Mouse (Mus musculus): ENCODE data around the gene Cldn3. TPM values are rescaled to one million over a fixed set of nuclear protein-coding genes. Genes with fewer than 3 reads are reported as not detected.
A peak's percentile ranks its signal among the peaks of the same experiment; 100 is the strongest.
"Not testable (repeated sequence)": the region's sequence is repeated elsewhere in the genome, so short reads cannot be mapped to it uniquely, and the experiment has no call there.

The Cldn3 gene
- polyA plus RNA-seq (2015; fragmentation: Nextera tagmentation; extraction: Ambion mirVana), result 1.2 and 2.1 TPM in 2 replicates

DNA sequence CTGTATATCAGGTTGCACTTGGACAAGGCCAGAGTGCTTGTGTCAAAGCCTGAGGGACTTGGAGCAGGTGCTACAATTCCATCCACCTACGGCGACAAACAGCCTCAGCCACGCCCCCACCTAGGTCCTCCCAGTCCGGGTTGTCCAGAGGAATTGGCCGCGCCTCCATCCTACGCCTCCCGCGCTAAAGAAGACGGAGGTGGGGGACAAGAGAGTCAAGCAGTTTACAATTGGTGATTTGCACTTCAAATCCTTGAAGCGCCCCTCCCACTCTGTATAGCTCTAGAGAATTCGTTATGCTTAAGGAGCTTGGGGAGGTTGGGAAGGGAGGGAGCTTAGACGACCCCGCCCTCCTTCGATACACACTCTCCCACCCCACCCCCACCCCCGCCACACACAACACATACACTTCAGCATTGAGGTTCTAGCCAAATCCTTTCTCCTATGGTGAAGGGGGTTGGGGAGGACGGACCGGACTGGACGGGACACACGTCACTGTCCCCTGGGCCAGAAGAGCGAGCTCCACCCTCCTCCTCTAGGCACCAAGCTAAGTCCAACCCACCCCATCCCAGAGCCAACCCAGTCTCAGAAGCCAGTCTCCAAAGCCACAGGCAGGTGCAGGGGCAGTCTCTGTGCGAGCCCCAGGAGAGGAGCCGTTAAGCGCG, at the start of gene Cldn3:
TSS of gene Cldn3 (plus strand) at position 582 of the 665 bp plus-strand sequence.
- Histone ChIP-seq H3K27ac (replicated peaks) (no peak within 1 kb of the TSS), H3K4me2 (peak within 1 kb of the TSS; percentile 47)
- peak; percentile 55 for ATAC-seq (ENCODE audit: insufficient read depth)

GRCm38 (mm10) chr5:134936626-134937185, 49.3 kb upstream of the Cldn3 start:
- no peak overlapping the region for H3K27ac ChIP-seq (replicated peaks)
- peaks cover 19% of the 10 kb centered on the region for H3K36me3 ChIP-seq (replicated peaks)
- no peak overlapping the region for H3K9ac ChIP-seq
- no peak overlapping the region for H3K4me2 ChIP-seq
- no peak overlapping the region for H3K4me3 ChIP-seq (replicated peaks)
- 69% methylated on average over 6 of the region's 6 CpGs for WGBS (ENCODE audit: insufficient replicate concordance)
- H3K9me3 ChIP-seq (replicated peaks), result no peaks in the 10 kb centered on the region
- no peaks in the 10 kb centered on the region for H3K27me3 ChIP-seq
- ATAC-seq (ENCODE audit: insufficient read depth), result no peak
- peaks cover 28% of the 10 kb centered on the region for H3K4me1 ChIP-seq (replicated peaks)

More for the DNA sequence above, at the start of gene Cldn3:
- Histone ChIP-seq H3K9me3 (replicated peaks) (no peaks in the 10 kb centered on the region), H3K4me3 (replicated peaks) (peak within 1 kb of the TSS; percentile 33), H3K27me3 (peaks cover 72% of the 10 kb centered on the region), H3K36me3 (replicated peaks) (no peaks in the 10 kb centered on the region), H3K9ac (no peak within 1 kb of the TSS), H3K4me1 (replicated peaks) (peaks cover 29% of the 10 kb centered on the region)
- 2% methylated on average over 25 of the region's 25 CpGs for WGBS (ENCODE audit: insufficient replicate concordance)

- Histone ChIP-seq H3K4me2 (no peak overlapping the region), H3K4me3 (replicated peaks) (no peak overlapping the region)
- ATAC-seq (ENCODE audit: insufficient read depth), result no peak
Measured at GRCm38 (mm10) chr5:134939069-134939468, 46.9 kb upstream of the Cldn3 start.

GRCm38 (mm10) chr5:134939554-134939953, 46.5 kb upstream of the Cldn3 start:
- 57% methylated on average over 4 of the region's 7 CpGs for WGBS (ENCODE audit: insufficient replicate concordance)
- H3K36me3 ChIP-seq (replicated peaks); H3K4me2 ChIP-seq; H3K27ac ChIP-seq (replicated peaks); ATAC-seq (ENCODE audit: insufficient read depth); H3K9ac ChIP-seq; H3K27me3 ChIP-seq; H3K4me3 ChIP-seq (replicated peaks); H3K9me3 ChIP-seq (replicated peaks): not testable (repeated sequence)
- H3K4me1 ChIP-seq (replicated peaks), result peaks cover 13% of the 10 kb centered on the region; the same call in 1 of the 2 replicates

More at GRCm38 (mm10) chr5:134939069-134939468, 46.9 kb upstream of the Cldn3 start:
- H3K4me1 ChIP-seq (replicated peaks), result peaks cover 16% of the 10 kb centered on the region
- H3K9ac ChIP-seq, result no peak overlapping the region
- H3K36me3 ChIP-seq (replicated peaks), result peaks cover 11% of the 10 kb centered on the region; the same call in 1 of the 2 replicates
- H3K27ac ChIP-seq (replicated peaks), result no peak overlapping the region
- no peaks in the 10 kb centered on the region for H3K27me3 ChIP-seq
- H3K9me3 ChIP-seq (replicated peaks), result no peaks in the 10 kb centered on the region
- WGBS (ENCODE audit: insufficient replicate concordance), result 70% methylated on average over 3 of the region's 3 CpGs

- Histone ChIP-seq H3K27ac (replicated peaks) (0 out of 2 replicates have a peak overlapping the region, but pooled peaks have one; percentile 14), H3K9ac (no peak overlapping the region), H3K9me3 (replicated peaks) (no peaks in the 10 kb centered on the region), H3K4me2 (no peak overlapping the region), H3K4me3 (replicated peaks) (no peak overlapping the region), H3K27me3 (peaks cover 18% of the 10 kb centered on the region), H3K4me1 (replicated peaks) (peaks cover 25% of the 10 kb centered on the region), H3K36me3 (replicated peaks) (no peaks in the 10 kb centered on the region)
- peak; percentile 56 for ATAC-seq (ENCODE audit: insufficient read depth)
- 65% methylated on average over 14 of the region's 14 CpGs for WGBS (ENCODE audit: insufficient replicate concordance)
Measured at GRCm38 (mm10) chr5:134941472-134942209, 44.4 kb upstream of the Cldn3 start.

DNA sequence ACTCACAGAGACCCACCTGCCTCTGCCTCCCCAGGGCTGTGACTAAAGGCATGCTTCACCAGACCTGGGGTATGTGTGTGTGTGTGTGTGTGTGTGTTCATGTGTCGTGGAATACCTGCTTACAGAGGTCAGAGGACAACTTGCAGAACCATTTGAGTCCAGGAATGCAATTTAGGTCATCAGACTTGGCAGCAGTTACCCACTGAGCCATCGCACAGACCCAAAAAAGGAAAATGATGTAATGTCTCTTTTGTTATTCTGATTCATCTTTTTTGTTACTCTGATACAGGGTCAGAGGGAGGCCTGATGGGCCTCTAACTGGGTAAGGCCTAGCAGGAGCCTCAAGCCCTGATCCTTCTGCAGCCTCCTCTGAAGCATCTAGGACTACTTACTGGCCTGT, 43.3 kb upstream of the Cldn3 start:
- Histone ChIP-seq H3K4me1 (replicated peaks) (peaks cover 34% of the 10 kb centered on the region), H3K4me3 (replicated peaks) (no peak overlapping the region), H3K9ac (no peak overlapping the region), H3K27ac (replicated peaks) (no peak overlapping the region), H3K4me2 (no peak overlapping the region), H3K9me3 (replicated peaks) (no peaks in the 10 kb centered on the region), H3K27me3 (peaks cover 24% of the 10 kb centered on the region), H3K36me3 (replicated peaks) (no peaks in the 10 kb centered on the region)
- no peak for ATAC-seq (ENCODE audit: insufficient read depth)
- 68% methylated on average over 2 of the region's 2 CpGs for WGBS (ENCODE audit: insufficient replicate concordance)

- no peak overlapping the region for H3K27ac ChIP-seq (replicated peaks)
- H3K4me3 ChIP-seq (replicated peaks), result no peak overlapping the region
- no peaks in the 10 kb centered on the region for H3K36me3 ChIP-seq (replicated peaks)
- WGBS (ENCODE audit: insufficient replicate concordance), result 33% methylated on average over 5 of the region's 5 CpGs
- peaks cover 34% of the 10 kb centered on the region for H3K4me1 ChIP-seq (replicated peaks)
- no peak overlapping the region for H3K4me2 ChIP-seq
- no peak for ATAC-seq (ENCODE audit: insufficient read depth)
- H3K9me3 ChIP-seq (replicated peaks), result no peaks in the 10 kb centered on the region
- H3K9ac ChIP-seq, result no peak overlapping the region
- peaks cover 27% of the 10 kb centered on the region for H3K27me3 ChIP-seq
Measured at GRCm38 (mm10) chr5:134944179-134944578, 41.8 kb upstream of the Cldn3 start.

- 52% methylated on average over 18 of the region's 19 CpGs for WGBS (ENCODE audit: insufficient replicate concordance)
- no peak overlapping the region for H3K9ac ChIP-seq
Measured at GRCm38 (mm10) chr5:134945266-134945959, 40.6 kb upstream of the Cldn3 start.

GRCm38 (mm10) chr5:134946063-134946856, 39.8 kb upstream of the Cldn3 start:
- H3K27ac ChIP-seq (replicated peaks), result no peak overlapping the region
- H3K27me3 ChIP-seq, result peaks cover 30% of the 10 kb centered on the region
- H3K9me3 ChIP-seq (replicated peaks), result no peaks in the 10 kb centered on the region
- no peak overlapping the region for H3K4me3 ChIP-seq (replicated peaks)
- no peak overlapping the region for H3K9ac ChIP-seq
- peaks cover 40% of the 10 kb centered on the region for H3K4me1 ChIP-seq (replicated peaks)
- no peak for ATAC-seq (ENCODE audit: insufficient read depth)
- no peak overlapping the region for H3K4me2 ChIP-seq
- H3K36me3 ChIP-seq (replicated peaks), result no peaks in the 10 kb centered on the region
- 49% methylated on average over 43 of the region's 43 CpGs for WGBS (ENCODE audit: insufficient replicate concordance)

More at GRCm38 (mm10) chr5:134945266-134945959, 40.6 kb upstream of the Cldn3 start:
- no peak overlapping the region for H3K4me3 ChIP-seq (replicated peaks)
- no peak overlapping the region for H3K27ac ChIP-seq (replicated peaks)
- ATAC-seq (ENCODE audit: insufficient read depth), result peak; percentile 48; the same call in 1 of the 2 replicates
- peaks cover 27% of the 10 kb centered on the region for H3K27me3 ChIP-seq
- H3K4me1 ChIP-seq (replicated peaks), result peaks cover 34% of the 10 kb centered on the region
- no peaks in the 10 kb centered on the region for H3K9me3 ChIP-seq (replicated peaks)
- H3K4me2 ChIP-seq, result no peak overlapping the region
- no peaks in the 10 kb centered on the region for H3K36me3 ChIP-seq (replicated peaks)

DNA sequence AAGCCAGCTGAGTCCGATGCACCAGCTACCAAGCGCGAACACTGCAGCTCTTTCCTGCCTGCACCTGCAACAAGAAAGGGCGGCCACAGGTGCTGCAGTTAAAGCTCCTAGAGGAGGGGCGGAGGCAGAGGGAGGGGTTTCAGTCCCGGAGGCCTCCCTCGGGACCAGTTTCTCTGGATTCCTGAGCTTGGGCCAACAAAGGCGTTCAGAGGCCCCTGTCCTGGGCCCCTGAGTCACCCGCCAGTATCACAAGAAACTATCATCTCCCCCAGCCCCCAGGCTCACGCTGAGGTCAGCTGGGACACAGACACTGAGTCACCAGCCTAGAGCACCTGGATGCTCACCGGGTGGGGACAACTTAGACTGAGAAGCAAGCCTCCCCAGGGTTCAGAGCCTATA, 39.2 kb upstream of the Cldn3 start, which contains the start of gene Cldn4:
TSS of gene Cldn4 (minus strand) at position 78 of the 399 bp plus-strand sequence.
- ATAC-seq (ENCODE audit: insufficient read depth), result no peak
- no peaks in the 10 kb centered on the region for H3K9me3 ChIP-seq (replicated peaks)
- no peak within 1 kb of the TSS for H3K9ac ChIP-seq
- no peaks in the 10 kb centered on the region for H3K36me3 ChIP-seq (replicated peaks)
- no peak within 1 kb of the TSS for H3K4me2 ChIP-seq
- no peak within 1 kb of the TSS for H3K27ac ChIP-seq (replicated peaks)
- 53% methylated on average over 11 of the region's 11 CpGs for WGBS (ENCODE audit: insufficient replicate concordance)
- H3K27me3 ChIP-seq, result peaks cover 30% of the 10 kb centered on the region
- H3K4me1 ChIP-seq (replicated peaks), result peaks cover 40% of the 10 kb centered on the region
- no peak within 1 kb of the TSS for H3K4me3 ChIP-seq (replicated peaks)

All from liver, embryonic 15.5 days (tissue).